Mouse (Mus musculus) lung, postnatal 25 days (tissue): Measurements from ENCODE around the gene Nkx2-3.

Experiments
- DNase-seq: peaks from one replicate; pipeline ENCODE4 v3.0.0; 2022; ENCODE audit warnings: low spot score

Nkx2-3 gene

DNA sequence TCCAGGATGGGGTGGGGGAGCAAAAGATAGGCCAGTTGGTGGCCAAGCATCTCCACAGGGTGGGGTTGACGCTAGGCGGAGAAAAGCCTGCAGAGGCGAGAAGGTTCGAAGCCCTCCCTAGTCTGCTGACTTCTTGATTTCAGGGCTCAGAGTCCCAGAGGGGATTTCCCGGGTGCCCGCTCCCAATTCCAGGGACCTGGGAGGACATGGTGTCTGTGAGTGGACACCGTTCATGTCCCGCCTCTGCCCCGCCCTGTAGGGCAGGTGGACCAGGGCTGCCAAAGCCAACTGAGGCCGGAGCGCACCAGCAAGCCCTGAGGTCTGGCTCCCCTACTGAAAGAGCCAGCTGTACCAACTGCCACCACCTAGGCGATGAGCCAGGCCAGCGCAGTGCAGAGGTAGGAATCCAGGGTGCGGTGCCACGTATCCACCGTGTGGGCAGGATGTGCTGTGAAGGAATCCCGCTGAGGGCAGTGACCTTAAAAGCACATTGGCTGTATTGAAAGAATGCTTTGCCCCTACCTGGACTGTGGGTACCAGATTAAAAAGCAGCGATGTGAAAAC lies 7.9 kb downstream of the Nkx2-3 start:
- no peak for DNase-seq

GRCm38 (mm10) chr19:43623913-43624312 lies 11.8 kb downstream of the Nkx2-3 start:
- peak; percentile 64 for DNase-seq

- DNase-seq: no peak
These were observed 14.0 kb downstream of the Nkx2-3 start for GRCm38 (mm10) chr19:43626160-43626559.

DNA sequence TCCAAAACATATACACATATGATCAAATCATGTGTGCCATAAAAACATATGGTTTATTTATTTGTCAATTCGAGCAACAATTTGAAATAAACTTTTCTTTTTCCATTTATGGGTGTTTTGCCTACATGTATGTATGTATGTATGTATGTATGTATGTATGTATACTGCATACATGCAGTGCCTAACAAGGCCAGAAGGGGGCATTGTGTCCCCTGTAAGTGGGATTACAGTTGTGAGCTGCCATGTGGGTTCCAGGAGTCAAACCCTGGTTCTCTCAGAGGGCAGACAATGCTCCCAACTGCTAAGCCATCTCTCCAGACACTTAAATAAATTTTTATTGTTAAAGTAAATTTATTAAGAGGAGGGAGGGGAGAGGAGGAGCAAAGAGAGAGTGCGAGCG lies 15.2 kb downstream of the Nkx2-3 start:
- no peak for DNase-seq

DNA sequence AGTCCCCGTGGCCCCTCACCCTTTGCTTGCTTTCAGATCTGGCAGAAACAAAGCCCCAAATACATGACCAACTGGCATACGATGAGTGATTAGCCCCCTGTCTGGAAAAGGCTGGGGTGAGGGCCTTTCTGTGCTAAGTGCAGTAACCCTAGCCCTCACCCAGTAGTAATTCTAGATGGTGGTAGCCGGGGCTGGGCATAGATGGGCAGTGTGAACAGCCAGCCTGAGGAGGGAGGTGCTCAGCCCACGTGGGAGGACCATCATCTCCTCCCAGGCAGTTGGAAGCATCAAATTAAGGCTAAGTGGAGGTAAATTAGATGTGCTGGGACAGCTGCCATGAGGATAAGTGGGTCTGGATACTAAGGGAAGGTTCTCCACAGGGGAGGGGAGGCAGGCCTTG lies 17.0 kb downstream of the Nkx2-3 start:
- no peak for DNase-seq

DNA sequence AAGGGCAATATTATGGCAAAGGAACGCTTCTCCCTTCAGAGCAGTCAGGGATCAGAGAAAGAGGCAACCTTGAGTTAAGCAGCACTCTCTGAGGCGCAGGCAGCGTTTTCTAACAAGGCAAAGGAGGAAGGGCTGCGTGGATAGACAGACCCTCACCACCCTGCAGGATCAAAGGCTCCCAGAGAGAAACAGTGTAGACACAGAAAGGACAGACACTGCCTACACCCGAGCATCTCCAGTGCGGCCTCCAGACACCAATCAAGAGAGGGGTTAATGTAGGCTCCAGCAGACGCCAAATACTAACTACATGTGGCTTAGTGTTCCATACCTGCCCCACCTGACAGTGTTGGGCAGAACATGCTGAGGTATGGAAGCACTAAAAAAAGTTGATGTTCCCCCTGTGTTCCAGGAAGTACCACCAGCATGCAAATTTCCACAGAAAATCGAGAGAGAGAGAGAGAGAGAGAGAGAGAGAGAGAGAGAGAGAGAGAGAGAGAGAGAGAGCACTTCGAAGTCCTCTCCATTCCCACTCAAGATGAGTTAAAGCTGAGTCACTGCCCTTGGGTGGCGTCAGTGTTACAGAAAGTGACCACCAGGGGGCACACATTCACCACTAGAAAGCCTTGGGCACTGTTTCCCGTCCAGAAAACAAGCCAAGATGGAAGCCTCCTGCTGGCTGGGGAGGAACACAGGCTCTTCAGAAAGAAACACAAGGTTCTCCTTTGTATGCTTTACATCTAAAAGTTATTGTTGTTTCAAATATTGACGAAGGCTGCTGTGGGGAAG lies 18.5 kb downstream of the Nkx2-3 start:
- DNase-seq: peak; percentile 86

DNA sequence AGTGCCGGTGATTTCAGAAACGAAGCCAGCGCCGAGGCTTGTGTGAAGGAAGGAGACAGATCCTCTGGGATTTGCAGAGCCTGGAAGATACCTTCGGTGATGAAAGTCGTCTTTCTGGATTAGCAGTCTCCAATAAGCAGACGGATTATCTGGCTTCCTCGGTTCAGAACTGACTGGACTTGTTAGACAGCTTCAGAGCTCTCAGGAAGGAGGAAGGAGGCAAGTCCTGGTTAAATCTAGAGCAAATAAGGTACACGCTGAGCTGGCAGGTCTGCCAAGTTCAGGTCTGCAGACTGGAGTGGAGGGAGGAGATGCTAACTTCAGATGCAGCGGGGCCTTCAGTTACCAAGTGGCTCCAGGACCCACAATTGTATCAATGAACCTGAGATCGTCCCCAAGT lies 29.7 kb downstream of the Nkx2-3 start:
- DNase-seq: peak; percentile 41

DNA sequence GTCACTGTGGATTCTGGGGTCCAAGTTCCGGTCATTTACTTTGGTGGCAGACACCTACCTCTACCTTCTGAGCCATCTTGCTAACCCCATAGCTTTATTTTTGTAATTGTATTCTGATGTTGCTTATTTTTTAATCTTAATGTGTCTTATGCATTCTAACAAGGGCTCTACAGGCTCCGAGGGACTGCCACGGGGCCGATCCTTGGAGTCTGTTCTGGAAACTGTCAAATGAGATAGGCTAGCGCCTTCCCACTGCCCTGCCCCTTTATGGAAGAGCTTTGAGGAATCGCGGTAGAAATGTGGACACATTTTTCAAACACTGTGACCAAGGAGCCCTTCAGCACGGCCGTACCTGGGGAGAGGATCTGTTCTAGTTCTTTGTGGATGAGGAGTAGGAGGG lies 30.7 kb downstream of the Nkx2-3 start:
- DNase-seq: no peak

- no peak for DNase-seq
These were observed 33.4 kb downstream of the Nkx2-3 start for GRCm38 (mm10) chr19:43645508-43645907.

GRCm38 (mm10) chr19:43646852-43647251 lies 34.7 kb downstream of the Nkx2-3 start:
- no peak for DNase-seq

GRCm38 (mm10) chr19:43647261-43647660 lies 35.1 kb downstream of the Nkx2-3 start:
- no peak for DNase-seq

GRCm38 (mm10) chr19:43648343-43648742 lies 36.2 kb downstream of the Nkx2-3 start:
- DNase-seq: peak; percentile 61

DNA sequence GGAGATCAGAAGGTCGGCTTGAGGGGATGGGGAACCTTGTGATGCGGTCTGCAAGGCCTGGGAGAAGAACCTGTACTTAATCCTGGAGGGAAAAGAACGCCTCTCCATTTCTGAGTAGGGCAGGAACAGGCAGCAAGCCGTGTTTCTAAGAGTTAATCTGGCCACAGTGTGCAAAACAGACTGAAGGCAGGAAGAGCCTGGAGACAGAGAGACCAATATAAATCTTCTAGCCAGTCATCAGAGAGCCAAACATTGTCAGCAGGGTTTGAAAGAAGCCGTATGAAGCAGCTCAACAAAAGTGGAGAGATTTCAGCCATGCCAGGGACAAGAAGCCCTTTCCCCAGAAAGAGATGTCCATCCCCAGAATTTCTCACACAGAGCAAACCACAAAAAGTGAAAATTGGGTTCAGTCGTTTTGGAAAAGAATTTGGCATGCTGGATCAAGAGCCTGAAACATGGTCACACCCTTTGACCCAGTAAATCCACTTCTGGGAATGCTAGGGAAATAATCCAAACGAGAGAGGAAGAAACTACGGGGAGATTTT lies 39.2 kb downstream of the Nkx2-3 start:
- DNase-seq: no peak

DNA sequence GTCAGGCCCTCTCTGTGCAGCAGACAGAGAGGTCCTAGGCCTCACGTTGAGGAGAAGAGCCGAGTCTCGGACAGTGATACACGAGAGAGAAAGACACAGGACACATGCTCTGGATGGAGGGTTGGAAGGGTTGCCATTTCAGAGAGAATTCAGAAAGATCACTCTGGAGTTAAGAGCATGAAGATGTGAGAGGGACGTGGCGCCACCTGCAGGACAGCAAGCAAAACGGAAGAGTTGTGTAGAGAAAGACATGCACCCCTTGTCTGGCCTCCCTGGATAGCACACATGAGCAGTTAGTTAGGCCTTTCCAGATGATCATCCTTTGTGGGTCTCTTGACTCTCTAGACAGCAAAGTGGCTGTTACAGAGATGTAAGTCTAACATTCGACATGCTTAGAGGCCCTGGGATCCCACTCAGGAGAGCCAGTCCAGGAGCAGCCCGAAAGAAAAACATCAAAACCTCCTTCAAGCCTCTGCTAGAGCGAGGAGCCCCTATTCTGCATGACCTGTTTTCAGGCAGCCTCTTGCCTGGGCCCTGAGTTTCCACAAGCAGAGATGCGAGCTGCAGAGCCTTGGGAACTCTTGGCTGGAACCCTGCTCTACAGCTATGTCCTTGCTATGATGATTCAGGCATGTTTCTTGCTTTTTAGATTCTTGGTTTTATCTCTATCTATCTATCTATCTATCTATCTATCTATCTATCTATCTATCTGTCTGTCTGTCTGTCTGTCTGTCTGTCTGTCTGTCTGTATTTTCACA lies 43.8 kb downstream of the Nkx2-3 start:
- peak; percentile 64 for DNase-seq

DNA sequence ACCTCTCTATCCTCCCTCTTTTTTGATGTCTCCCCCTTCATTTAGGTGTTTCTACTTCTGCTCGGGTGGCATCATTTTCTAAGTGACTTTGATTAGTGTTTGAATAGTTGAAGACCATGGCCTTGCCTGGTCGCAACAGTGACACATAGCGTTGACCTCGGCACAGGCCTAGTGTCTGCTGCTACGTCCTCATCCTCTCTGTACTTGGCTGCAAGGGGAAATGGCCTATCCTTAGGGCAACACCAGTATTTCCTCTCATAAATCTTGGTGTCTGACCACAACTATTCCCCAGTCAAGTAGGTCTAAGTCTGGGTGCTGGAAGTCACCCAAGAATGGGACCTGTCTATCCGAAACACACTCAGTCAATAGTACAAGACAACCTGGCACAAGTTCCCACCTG lies 47.5 kb downstream of the Nkx2-3 start:
- DNase-seq: no peak

DNA sequence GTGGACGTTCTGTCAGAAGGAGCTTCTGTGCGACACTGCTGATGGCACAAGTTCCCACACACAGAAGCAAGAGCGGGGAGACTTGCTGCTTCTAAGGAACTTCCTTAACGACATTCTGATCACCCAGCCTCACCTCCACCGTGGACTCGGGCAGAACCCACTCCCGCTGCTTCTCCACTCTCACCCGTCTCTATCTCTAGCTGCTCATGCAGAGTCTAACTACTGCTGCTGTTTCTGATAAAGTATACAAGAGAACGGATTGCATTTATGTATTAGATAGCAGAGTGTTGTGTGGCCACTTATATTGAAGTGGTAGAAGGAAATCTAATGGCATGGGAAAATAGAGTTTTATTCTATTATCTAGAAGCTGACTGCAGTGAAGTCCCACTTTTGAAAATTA lies 48.6 kb downstream of the Nkx2-3 start:
- no peak for DNase-seq

DNA sequence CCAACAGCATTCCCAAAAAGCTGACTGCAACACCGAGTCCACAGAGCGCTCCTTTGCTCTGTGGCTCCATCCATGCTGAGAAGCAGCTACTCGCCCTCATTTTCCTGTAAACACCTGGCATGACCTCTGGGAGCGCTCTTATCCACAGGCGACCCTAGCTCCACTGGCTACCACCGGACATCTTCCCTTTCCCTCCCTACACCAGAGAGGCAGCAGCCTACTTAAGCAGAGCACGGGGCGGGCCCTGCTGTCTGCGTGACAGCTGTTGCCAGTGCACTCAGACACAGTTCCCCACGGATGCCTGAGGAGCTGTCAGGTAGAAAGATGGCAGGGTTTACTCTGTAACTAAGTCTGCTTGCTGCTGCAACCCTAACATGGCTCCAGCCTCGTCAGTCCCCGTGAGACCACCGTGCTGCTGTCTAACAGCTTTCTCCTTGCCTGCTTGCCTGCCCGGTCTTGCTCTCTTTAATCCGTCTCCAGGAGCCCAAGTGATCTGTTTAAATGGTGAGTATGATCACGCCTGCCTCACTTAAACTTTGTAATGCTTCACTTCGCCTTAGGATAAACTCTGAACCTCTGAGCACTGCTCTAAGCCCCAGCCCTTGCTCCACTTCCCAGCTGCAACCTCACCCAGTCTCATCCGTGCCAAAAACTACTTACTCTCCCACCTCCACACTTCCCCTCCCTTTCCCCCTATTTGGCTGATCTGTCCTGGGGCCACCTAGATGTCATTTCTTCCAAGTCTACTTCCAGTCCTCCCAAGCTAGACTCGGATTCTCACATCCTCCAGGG lies 50.2 kb downstream of the Nkx2-3 start:
- no peak for DNase-seq

GRCm38 (mm10) chr19:43663471-43663870 lies 51.3 kb downstream of the Nkx2-3 start:
- DNase-seq: no peak
